ENCODE assay signal across 19 mouse cellular contexts in genomic region chr19:25927220-25927619, GRCm38 (mm10).
"Had no signal": no experiment of that assay in that cellular context is flagged by ENCODE, and none has a peak within 500 bp of the region (broad histone marks: within the 10 kb centered on the region; RNA-seq: fewer than 3 reads in every experiment).

No protein-coding gene starts in this region.

- H3K27ac ChIP-seq: midbrain, embryonic 10.5 days; midbrain, embryonic 12.5 days; neural tube, embryonic 13.5 days; neural tube, embryonic 15.5 days had no signal

- H3K27me3 ChIP-seq: midbrain, embryonic 12.5 days; neural tube, embryonic 13.5 days; neural tube, embryonic 15.5 days had no signal

- H3K9ac ChIP-seq: lung, embryonic 14.5 days; midbrain, embryonic 12.5 days; neural tube, embryonic 13.5 days; neural tube, embryonic 15.5 days had no signal

- H3K4me2 ChIP-seq: lung, embryonic 14.5 days; midbrain, embryonic 12.5 days; neural tube, embryonic 13.5 days; neural tube, embryonic 15.5 days had no signal

- H3K4me3 ChIP-seq: midbrain, embryonic 10.5 days; midbrain, embryonic 12.5 days; myocyte; neural tube, embryonic 13.5 days; neural tube, embryonic 15.5 days had no signal

- ATAC-seq: midbrain, embryonic 16.5 days had no signal

- H3K9me3 ChIP-seq: midbrain, embryonic 10.5 days; midbrain, embryonic 12.5 days; neural tube, embryonic 13.5 days; neural tube, embryonic 15.5 days had no signal

- H3K36me3 ChIP-seq: midbrain, embryonic 10.5 days; midbrain, embryonic 12.5 days; neural tube, embryonic 13.5 days; neural tube, embryonic 15.5 days had no signal

- DNase-seq: lung, adult 18-20 months; lung, embryonic 14.5 days; lung, postnatal 10 days; lung, postnatal 4 days; midbrain, embryonic 14.5 days; retina, postnatal 1 day; right cerebral cortex, adult 18-20 months; right cerebral cortex, postnatal 25 days; right cerebral cortex, postnatal 4 days; spleen, adult 18-20 months; thymus, adult 18-20 months; thymus, postnatal 14 days; thymus, postnatal 36 days had no signal
